Mouse (Mus musculus) limb, embryonic 12.5 days (tissue): ENCODE measurements at regions not wholly inside any gene's neighbourhood (a gene's known extent, or its start where the extent isn't known, plus 50 kb on each side); places are given as distances from the start of the nearest gene placed in this dataset.

Source experiments
- ATAC-seq: fragments of 200-750 bp; cut with Nextera tagmentation; 2 replicates; pipeline ENCODE4 v1.8.0; 2017; ENCODE audit warnings: low read depth, moderate TSS enrichment; ENCODE audit not compliant: insufficient number of reproducible peaks, insufficient read depth, low FRiP score, low TSS enrichment
- H3K27ac ChIP-seq: fragments of 300-500 bp; sonication (generic); 2 replicates; pipeline ENCODE4 v1.5.1; 2016; ENCODE audit warnings: mild to moderate bottlenecking, moderate library complexity
- H3K27me3 ChIP-seq: fragments of 300-500 bp; sonication (generic); 2 replicates; pipeline ENCODE4 v1.6.1; 2016; ENCODE audit warnings: mild to moderate bottlenecking, moderate library complexity
- H3K36me3 ChIP-seq: fragments of 300-500 bp; sonication (generic); 2 replicates; pipeline ENCODE4 v1.6.1; 2016; ENCODE audit warnings: mild to moderate bottlenecking, moderate library complexity
- H3K4me1 ChIP-seq: fragments of 300-500 bp; sonication (generic); replicated peaks from 2 replicates; pipeline ENCODE4 v1.6.1; 2016
- H3K4me2 ChIP-seq: fragments of 300-500 bp; sonication (generic); 2 replicates; pipeline ENCODE4 v1.6.1; 2016; ENCODE audit warnings: mild to moderate bottlenecking, moderate library complexity
- H3K4me3 ChIP-seq: fragments of 300-500 bp; sonication (generic); replicated peaks from 2 replicates; pipeline ENCODE4 v1.5.1; 2016; ENCODE audit warnings: mild to moderate bottlenecking
- H3K9ac ChIP-seq: fragments of 300-500 bp; sonication (generic); replicated peaks from 2 replicates; pipeline ENCODE4 v1.6.1; 2016; ENCODE audit warnings: mild to moderate bottlenecking, moderate library complexity
- H3K9me3 ChIP-seq: fragments of 300-500 bp; sonication (generic); 2 replicates; pipeline ENCODE4 v1.6.1; 2016; ENCODE audit warnings: mild to moderate bottlenecking, moderate library complexity
- WGBS: fragments of 180-500 bp; shearing (Covaris S2); methylation state at CpG from one replicate; pipeline ENCODE4 v1.1.7; 2016; 5-methylcytosine and 5-hydroxymethylcytosine counted together

- no peak for ATAC-seq
Observed at GRCm38 (mm10) chr1:88807901-88808300, 105.9 kb upstream of the Arl4c start.

GRCm38 (mm10) chr1:88808508-88808907, 106.5 kb upstream of the Arl4c start:
- ATAC-seq: no peak
- no peak overlapping the region for H3K27ac ChIP-seq
- WGBS: 66% methylated on average over 3 of the region's 3 CpGs

More at GRCm38 (mm10) chr1:88807901-88808300, 105.9 kb upstream of the Arl4c start:
- Histone ChIP-seq H3K27me3 (no peaks in the 10 kb centered on the region), H3K4me2 (no peak overlapping the region), H3K4me1 (peaks cover 7% of the 10 kb centered on the region), H3K9me3 (peaks cover 2% of the 10 kb centered on the region; the same call in 1 of the 2 replicates), H3K9ac (no peak overlapping the region), H3K36me3 (no peaks in the 10 kb centered on the region), H3K27ac (no peak overlapping the region), H3K4me3 (no peak overlapping the region)
- 91% methylated on average over 6 of the region's 6 CpGs for WGBS

GRCm38 (mm10) chr1:88809756-88810155, 107.7 kb upstream of the Arl4c start:
- Histone ChIP-seq H3K9me3 (no peaks in the 10 kb centered on the region), H3K27ac (no peak overlapping the region), H3K4me1 (peaks cover 15% of the 10 kb centered on the region), H3K4me3 (no peak overlapping the region), H3K4me2 (no peak overlapping the region), H3K36me3 (no peaks in the 10 kb centered on the region), H3K9ac (no peak overlapping the region), H3K27me3 (no peaks in the 10 kb centered on the region)
- ATAC-seq: no peak
- 23% methylated on average over 2 of the region's 2 CpGs for WGBS

More at GRCm38 (mm10) chr1:88808508-88808907, 106.5 kb upstream of the Arl4c start:
- no peak overlapping the region for H3K9ac ChIP-seq
- H3K9me3 ChIP-seq: no peaks in the 10 kb centered on the region
- H3K27me3 ChIP-seq: no peaks in the 10 kb centered on the region
- H3K4me3 ChIP-seq: no peak overlapping the region
- H3K4me1 ChIP-seq: peaks cover 13% of the 10 kb centered on the region
- no peaks in the 10 kb centered on the region for H3K36me3 ChIP-seq
- H3K4me2 ChIP-seq: no peak overlapping the region

GRCm38 (mm10) chr1:88813200-88813599, 111.2 kb upstream of the Arl4c start:
- ATAC-seq: no peak
- H3K4me3 ChIP-seq: no peak overlapping the region
- 46% methylated on average over 7 of the region's 7 CpGs for WGBS
- H3K36me3 ChIP-seq: no peaks in the 10 kb centered on the region
- H3K4me2 ChIP-seq: no peak overlapping the region
- H3K4me1 ChIP-seq: peaks cover 15% of the 10 kb centered on the region
- H3K9ac ChIP-seq: no peak overlapping the region
- H3K27me3 ChIP-seq: no peaks in the 10 kb centered on the region
- no peaks in the 10 kb centered on the region for H3K9me3 ChIP-seq
- H3K27ac ChIP-seq: no peak overlapping the region

- H3K27ac ChIP-seq: no peak overlapping the region
- H3K4me1 ChIP-seq: peaks cover 15% of the 10 kb centered on the region
- 91% methylated on average over 9 of the region's 9 CpGs for WGBS
- H3K27me3 ChIP-seq: no peaks in the 10 kb centered on the region
- no peak overlapping the region for H3K4me3 ChIP-seq
- ATAC-seq: no peak
- H3K9ac ChIP-seq: no peak overlapping the region
- H3K4me2 ChIP-seq: no peak overlapping the region
- H3K36me3 ChIP-seq: no peaks in the 10 kb centered on the region
- H3K9me3 ChIP-seq: no peaks in the 10 kb centered on the region
Observed at GRCm38 (mm10) chr1:88816376-88816945, 114.4 kb upstream of the Arl4c start.

- H3K4me1 ChIP-seq: no peaks in the 10 kb centered on the region; the same call in 1 of the 2 replicates
- ATAC-seq: no peak
- H3K27me3 ChIP-seq: no peaks in the 10 kb centered on the region
- H3K27ac ChIP-seq: no peak overlapping the region
- H3K4me2 ChIP-seq: no peak overlapping the region
- no peaks in the 10 kb centered on the region for H3K36me3 ChIP-seq
- WGBS: 77% methylated on average over 4 of the region's 4 CpGs
- no peak overlapping the region for H3K9ac ChIP-seq
- no peak overlapping the region for H3K4me3 ChIP-seq
- H3K9me3 ChIP-seq: no peaks in the 10 kb centered on the region
Observed at GRCm38 (mm10) chr1:88825215-88825614, 123.2 kb upstream of the Arl4c start.

GRCm38 (mm10) chr1:88838661-88839274, 136.7 kb upstream of the Arl4c start:
- H3K9me3 ChIP-seq: peaks cover 3% of the 10 kb centered on the region; the same call in 1 of the 2 replicates
- no peak overlapping the region for H3K4me2 ChIP-seq
- no peaks in the 10 kb centered on the region for H3K36me3 ChIP-seq
- WGBS: 69% methylated on average over 11 of the region's 11 CpGs
- no peak for ATAC-seq
- H3K4me3 ChIP-seq: no peak overlapping the region
- no peaks in the 10 kb centered on the region for H3K27me3 ChIP-seq
- no peak overlapping the region for H3K9ac ChIP-seq
- peaks cover 7% of the 10 kb centered on the region; the same call in 1 of the 2 replicates for H3K4me1 ChIP-seq
- H3K27ac ChIP-seq: no peak overlapping the region

GRCm38 (mm10) chr1:88839407-88839976, 137.5 kb upstream of the Arl4c start:
- Histone ChIP-seq H3K4me1 (peaks cover 7% of the 10 kb centered on the region; the same call in 1 of the 2 replicates), H3K27me3 (no peaks in the 10 kb centered on the region), H3K36me3 (no peaks in the 10 kb centered on the region), H3K9ac (no peak overlapping the region), H3K27ac (no peak overlapping the region), H3K9me3 (peaks cover 8% of the 10 kb centered on the region; the same call in 1 of the 2 replicates), H3K4me3 (no peak overlapping the region), H3K4me2 (no peak overlapping the region)
- WGBS: 21% methylated on average over 3 of the region's 3 CpGs
- no peak for ATAC-seq

- H3K27me3 ChIP-seq: no peaks in the 10 kb centered on the region
- H3K4me3 ChIP-seq: no peak overlapping the region
- peaks cover 7% of the 10 kb centered on the region; the same call in 1 of the 2 replicates for H3K4me1 ChIP-seq
- H3K36me3 ChIP-seq: no peaks in the 10 kb centered on the region
- H3K4me2 ChIP-seq: no peak overlapping the region
- H3K9ac ChIP-seq: no peak overlapping the region
- peaks cover 8% of the 10 kb centered on the region; the same call in 1 of the 2 replicates for H3K9me3 ChIP-seq
- no peak for ATAC-seq
- WGBS: 62% methylated on average over 9 of the region's 9 CpGs
- peak overlapping the region; percentile 19; the same call in 1 of the 2 replicates for H3K27ac ChIP-seq
Observed at GRCm38 (mm10) chr1:88839977-88840628, 138.1 kb upstream of the Arl4c start.

GRCm38 (mm10) chr1:88840991-88841592, 139.1 kb upstream of the Arl4c start:
- Histone ChIP-seq H3K4me2 (no peak overlapping the region), H3K4me3 (no peak overlapping the region), H3K27ac (no peak overlapping the region), H3K9me3 (peaks cover 8% of the 10 kb centered on the region; the same call in 1 of the 2 replicates), H3K9ac (no peak overlapping the region), H3K36me3 (no peaks in the 10 kb centered on the region), H3K27me3 (no peaks in the 10 kb centered on the region), H3K4me1 (peaks cover 7% of the 10 kb centered on the region; the same call in 1 of the 2 replicates)
- ATAC-seq: no peak
- WGBS: 85% methylated on average over 8 of the region's 9 CpGs
